Mouse (Mus musculus): ENCODE measurements at regions not wholly inside any gene's neighbourhood (a gene's known extent, or its start where the extent isn't known, plus 50 kb on each side); places are given as distances from the start of the nearest gene placed in this dataset.
A peak's percentile ranks its signal among the peaks of the same experiment; 100 is the strongest.

DNA sequence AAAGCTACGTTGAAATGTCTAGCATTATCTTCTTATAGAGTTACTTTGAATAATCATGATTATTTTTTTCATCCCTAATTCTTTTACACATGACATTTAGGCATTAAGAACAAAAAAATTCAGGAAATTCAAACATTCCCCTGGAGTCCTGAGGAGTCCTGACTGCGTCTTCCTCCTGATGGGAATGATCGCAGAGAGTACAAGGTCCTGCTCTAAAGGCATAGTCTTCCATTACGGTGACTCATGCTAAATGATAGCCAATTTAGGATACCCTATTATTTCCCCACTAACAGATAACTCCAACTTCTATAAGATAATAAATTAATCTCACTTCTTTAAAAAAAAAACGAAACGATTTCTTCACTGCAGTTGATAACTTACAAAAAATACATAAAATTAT lies 292.2 kb downstream of the Spry2 start:
- H3K4me3 ChIP-seq = no peak overlapping the region
- no peaks in the 10 kb centered on the region for H3K27me3 ChIP-seq (ENCODE audit: insufficient read depth, poor library complexity, severe bottlenecking)
- H3K27ac ChIP-seq = no peak overlapping the region
- no peaks in the 10 kb centered on the region for H3K9me3 ChIP-seq
- no peaks in the 10 kb centered on the region for H3K36me3 ChIP-seq
- WGBS = 97% methylated on average over 6 of the region's 6 CpGs
- DNase-seq (ENCODE audit: low spot score) = no peak
- no peaks in the 10 kb centered on the region for H3K4me1 ChIP-seq (replicated peaks)

DNA sequence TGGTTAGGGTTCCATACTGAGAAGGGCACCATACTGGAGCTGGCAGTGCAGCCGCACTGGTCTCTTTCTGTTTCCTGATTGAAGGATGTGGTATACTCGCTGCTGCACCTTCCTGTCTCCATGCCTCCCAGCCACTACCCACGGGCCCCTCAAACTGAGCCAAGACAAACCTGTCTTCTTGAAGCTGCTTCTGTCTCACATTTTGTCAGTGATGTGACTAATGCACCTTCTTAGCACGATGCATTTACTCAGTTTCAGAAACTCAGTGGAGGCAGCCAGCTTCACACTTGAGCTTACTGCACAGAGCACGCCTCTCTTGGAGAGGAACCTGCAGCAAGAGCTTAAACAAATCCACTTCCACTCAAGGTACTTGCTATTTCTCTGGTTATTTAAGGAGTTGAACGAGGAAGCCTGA lies 293.6 kb downstream of the Spry2 start:
- no peak overlapping the region for H3K4me3 ChIP-seq
- H3K27ac ChIP-seq = no peak overlapping the region
- no peaks in the 10 kb centered on the region for H3K9me3 ChIP-seq
- no peaks in the 10 kb centered on the region for H3K36me3 ChIP-seq
- 83% methylated on average over 6 of the region's 6 CpGs for WGBS
- 0 out of 2 replicates have a peak, but pooled peaks cover 3% of the 10 kb centered on the region for H3K4me1 ChIP-seq (replicated peaks)
- no peak for DNase-seq (ENCODE audit: low spot score)
- H3K27me3 ChIP-seq (ENCODE audit: insufficient read depth, poor library complexity, severe bottlenecking) = no peaks in the 10 kb centered on the region

DNA sequence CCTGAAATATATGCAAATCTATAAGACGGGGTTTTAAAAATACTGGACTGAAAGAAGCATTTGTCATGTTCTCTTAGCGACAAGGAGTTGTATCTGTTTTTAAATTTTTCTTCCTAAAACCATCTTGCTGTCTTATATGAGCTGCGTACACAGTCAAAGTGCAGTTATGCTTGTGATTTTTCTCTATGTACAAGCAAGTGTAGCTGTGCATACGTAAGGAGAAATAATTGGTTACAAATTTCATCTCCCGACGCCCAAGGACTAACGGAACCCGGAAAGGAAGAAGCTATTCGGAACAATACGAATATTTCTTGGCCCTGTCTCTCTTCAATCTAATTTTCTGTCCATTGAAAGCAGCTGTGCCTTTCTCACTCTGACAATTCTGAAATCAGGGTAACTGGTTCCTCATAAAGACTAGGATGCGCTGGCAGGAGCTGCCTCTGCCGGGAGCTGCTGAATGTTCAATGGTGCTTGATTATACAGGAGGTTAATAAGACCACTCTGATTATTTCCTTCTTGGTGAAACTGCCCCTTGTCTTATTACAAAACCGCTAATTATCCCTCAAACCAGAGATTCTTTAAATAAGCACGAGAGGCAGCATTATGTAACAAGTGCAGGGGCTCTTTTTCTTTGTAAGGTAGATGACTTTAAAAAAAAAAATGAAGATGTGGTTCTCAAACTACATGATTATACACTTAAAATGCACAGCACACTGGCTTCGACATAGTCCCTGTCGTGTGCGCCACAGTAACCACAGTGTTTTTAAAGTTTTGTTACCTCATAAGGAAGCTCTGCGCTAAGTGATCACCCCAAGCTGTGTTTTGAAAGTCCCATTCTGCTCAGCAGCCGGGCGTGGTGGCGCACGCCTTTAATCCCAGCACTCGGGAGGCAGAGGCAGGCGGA lies 296.8 kb downstream of the Spry2 start:
- Histone ChIP-seq H3K4me1 (replicated peaks) (0 out of 2 replicates have a peak, but pooled peaks cover 3% of the 10 kb centered on the region), H3K27ac (no peak overlapping the region), H3K4me3 (no peak overlapping the region), H3K36me3 (no peaks in the 10 kb centered on the region), H3K9me3 (no peaks in the 10 kb centered on the region), H3K27me3 (ENCODE audit: insufficient read depth, poor library complexity, severe bottlenecking) (no peaks in the 10 kb centered on the region)
- DNase-seq (ENCODE audit: low spot score) = no peak
- 92% methylated on average over 24 of the region's 24 CpGs for WGBS

DNA sequence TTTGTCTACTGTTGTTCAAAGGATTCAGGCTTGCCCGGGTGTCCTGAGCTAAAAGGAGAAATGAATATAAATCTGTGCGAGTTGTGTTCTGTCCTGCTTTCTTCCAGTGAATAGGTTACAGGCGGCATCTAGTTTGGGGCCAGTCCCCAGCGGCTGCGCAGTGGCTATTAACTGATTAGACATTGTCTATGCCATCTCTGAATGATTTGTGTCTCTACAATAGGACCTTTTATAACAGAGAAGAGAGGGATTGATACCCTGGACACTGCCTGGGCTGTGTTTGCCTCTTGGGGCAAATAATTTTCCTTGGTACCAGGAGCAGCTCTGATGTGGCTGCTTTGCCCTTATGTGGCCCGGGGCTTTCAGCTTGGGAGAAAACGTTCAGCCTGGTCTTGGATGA lies 306.9 kb downstream of the Spry2 start:
- Histone ChIP-seq H3K4me3 (no peak overlapping the region), H3K27ac (no peak overlapping the region), H3K9me3 (no peaks in the 10 kb centered on the region), H3K36me3 (no peaks in the 10 kb centered on the region), H3K4me1 (replicated peaks) (peaks cover 7% of the 10 kb centered on the region; the same call in 1 of the 2 replicates), H3K27me3 (ENCODE audit: insufficient read depth, poor library complexity, severe bottlenecking) (no peaks in the 10 kb centered on the region)
- WGBS = 86% methylated on average over 7 of the region's 7 CpGs
- DNase-seq (ENCODE audit: low spot score) = no peak

DNA sequence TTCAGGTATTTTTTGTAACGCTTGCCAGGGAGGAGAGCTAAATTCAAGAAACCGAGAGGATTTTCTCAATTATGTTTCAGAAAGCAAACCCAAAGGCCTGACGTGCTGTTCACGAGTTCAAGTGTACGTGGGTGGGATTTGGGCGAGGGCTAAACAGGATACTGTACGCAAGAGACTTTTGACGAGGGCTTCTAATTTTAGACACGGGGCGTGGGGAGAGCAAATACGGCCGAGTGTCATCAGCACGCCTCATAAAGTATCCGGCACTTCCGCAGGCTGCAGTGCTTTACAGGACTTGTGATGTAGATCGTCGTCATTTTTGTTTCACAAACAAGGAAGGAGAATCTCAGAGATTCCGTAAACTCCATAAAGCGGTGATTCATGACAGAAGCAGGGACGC lies 307.4 kb downstream of the Spry2 start:
- Histone ChIP-seq H3K27me3 (ENCODE audit: insufficient read depth, poor library complexity, severe bottlenecking) (no peaks in the 10 kb centered on the region), H3K27ac (no peak overlapping the region), H3K4me1 (replicated peaks) (peaks cover 7% of the 10 kb centered on the region; the same call in 1 of the 2 replicates), H3K36me3 (no peaks in the 10 kb centered on the region), H3K9me3 (no peaks in the 10 kb centered on the region), H3K4me3 (no peak overlapping the region)
- DNase-seq (ENCODE audit: low spot score) = no peak
- WGBS = 94% methylated on average over 20 of the region's 20 CpGs

DNA sequence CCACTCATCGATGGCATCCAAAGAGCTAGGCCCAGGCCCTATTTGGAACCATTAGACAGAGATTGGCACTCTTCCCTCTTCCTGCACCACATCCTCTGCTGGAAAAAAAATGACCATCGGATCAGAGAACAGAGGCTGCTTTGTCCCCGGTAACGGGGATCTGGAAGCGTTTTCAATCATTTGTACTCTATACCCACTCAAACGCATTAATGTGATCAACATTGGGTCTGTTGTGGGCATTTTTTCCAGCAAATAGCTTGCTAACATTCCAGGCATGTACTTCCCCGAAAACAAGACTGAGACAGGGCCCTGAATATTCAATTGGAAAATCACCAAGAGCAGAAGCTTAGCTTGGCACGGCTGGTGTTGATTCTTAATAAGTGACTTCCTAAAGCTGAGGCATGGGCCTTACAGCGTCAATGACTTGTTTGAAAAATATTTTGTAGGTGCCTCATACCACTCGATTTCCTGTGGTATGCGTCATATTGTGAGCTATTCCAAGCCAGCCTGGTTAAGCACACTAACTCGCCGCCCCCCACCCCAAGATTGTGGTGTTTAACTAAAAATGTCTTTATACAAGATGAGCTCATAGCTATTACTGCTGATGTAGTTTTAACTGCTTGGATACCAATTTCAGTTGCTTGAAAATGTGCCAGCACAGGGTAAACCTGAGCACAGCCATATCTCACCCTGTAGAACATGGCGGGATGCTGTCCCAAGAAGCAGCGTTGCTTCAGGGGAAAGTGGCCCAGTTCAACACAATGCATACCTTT lies 308.0 kb downstream of the Spry2 start:
- Histone ChIP-seq H3K27me3 (ENCODE audit: insufficient read depth, poor library complexity, severe bottlenecking) (no peaks in the 10 kb centered on the region), H3K36me3 (no peaks in the 10 kb centered on the region), H3K4me1 (replicated peaks) (peaks cover 7% of the 10 kb centered on the region; the same call in 1 of the 2 replicates), H3K9me3 (no peaks in the 10 kb centered on the region), H3K4me3 (no peak overlapping the region), H3K27ac (peak overlapping the region; percentile 40)
- DNase-seq (ENCODE audit: low spot score) = no peak
- 83% methylated on average over 15 of the region's 15 CpGs for WGBS

DNA sequence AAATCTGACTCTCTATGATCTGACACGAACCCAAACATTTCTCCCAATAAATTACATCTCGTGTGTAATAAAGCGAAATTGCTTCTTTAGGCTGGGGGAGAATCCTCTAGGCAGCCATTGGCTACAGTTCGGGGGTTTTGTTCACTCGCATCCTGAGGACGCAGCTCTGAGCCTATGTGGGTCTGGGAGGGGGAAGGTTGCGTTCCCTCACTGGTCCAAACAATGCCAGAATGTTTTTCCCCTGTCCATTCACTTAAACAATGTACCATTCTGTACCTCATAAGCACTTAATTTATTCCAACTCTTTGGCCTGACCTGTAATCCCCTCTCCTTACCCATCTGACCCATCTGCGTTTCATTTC lies 308.6 kb downstream of the Spry2 start:
- Histone ChIP-seq H3K9me3 (no peaks in the 10 kb centered on the region), H3K27me3 (ENCODE audit: insufficient read depth, poor library complexity, severe bottlenecking) (no peaks in the 10 kb centered on the region), H3K4me1 (replicated peaks) (peaks cover 7% of the 10 kb centered on the region; the same call in 1 of the 2 replicates), H3K27ac (peak overlapping the region; percentile 40), H3K4me3 (no peak overlapping the region), H3K36me3 (no peaks in the 10 kb centered on the region)
- WGBS = 83% methylated on average over 8 of the region's 8 CpGs
- DNase-seq (ENCODE audit: low spot score) = no peak

DNA sequence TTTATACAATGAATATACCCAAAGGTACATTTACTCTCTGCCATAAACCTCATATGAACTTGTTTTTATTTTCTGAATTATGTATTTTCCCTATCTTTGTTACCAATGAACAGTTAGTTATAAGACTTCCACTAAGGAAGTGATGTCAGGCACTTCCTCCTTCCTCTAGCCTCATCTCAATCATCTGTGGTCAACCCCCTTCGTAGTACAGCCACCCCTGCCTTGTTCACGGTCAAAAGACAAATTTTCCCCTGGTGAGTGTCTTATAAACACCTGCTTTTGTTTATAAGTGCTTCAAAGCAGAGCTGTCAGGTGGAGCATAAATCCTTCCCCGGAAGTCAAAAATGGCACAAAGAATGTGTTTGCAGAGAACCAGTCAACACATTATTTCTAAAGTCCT lies 312.0 kb downstream of the Spry2 start:
- no peaks in the 10 kb centered on the region for H3K27me3 ChIP-seq (ENCODE audit: insufficient read depth, poor library complexity, severe bottlenecking)
- DNase-seq (ENCODE audit: low spot score) = no peak
- 71% methylated on average over 3 of the region's 3 CpGs for WGBS
- peaks cover 7% of the 10 kb centered on the region; the same call in 1 of the 2 replicates for H3K4me1 ChIP-seq (replicated peaks)
- no peaks in the 10 kb centered on the region for H3K36me3 ChIP-seq
- no peaks in the 10 kb centered on the region for H3K9me3 ChIP-seq
- no peak overlapping the region for H3K27ac ChIP-seq
- H3K4me3 ChIP-seq = no peak overlapping the region

DNA sequence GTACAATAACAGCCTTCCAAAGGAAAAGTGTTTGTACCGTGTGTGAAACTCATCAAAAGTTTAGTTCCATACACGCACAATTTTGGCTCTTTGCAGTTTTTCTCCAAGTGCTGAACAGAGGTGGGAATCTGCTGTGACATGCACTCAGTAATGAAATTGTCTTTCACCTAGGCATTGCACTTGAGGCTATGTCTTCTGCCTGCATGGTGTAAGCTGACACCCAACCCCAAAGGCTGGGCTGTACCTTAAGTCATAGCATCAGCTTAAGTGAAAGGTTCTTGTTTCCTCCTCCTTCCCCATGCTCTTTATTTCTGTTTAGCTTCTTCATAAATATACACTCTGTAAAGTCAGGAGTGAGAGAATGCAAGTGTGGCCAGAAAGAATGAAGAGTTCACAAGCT lies 313.1 kb downstream of the Spry2 start:
- WGBS = 84% methylated on average over 2 of the region's 2 CpGs
- no peaks in the 10 kb centered on the region for H3K9me3 ChIP-seq
- no peaks in the 10 kb centered on the region for H3K27me3 ChIP-seq (ENCODE audit: insufficient read depth, poor library complexity, severe bottlenecking)
- no peak overlapping the region for H3K27ac ChIP-seq
- H3K4me3 ChIP-seq = no peak overlapping the region
- no peaks in the 10 kb centered on the region for H3K36me3 ChIP-seq
- peaks cover 6% of the 10 kb centered on the region; the same call in 1 of the 2 replicates for H3K4me1 ChIP-seq (replicated peaks)
- DNase-seq (ENCODE audit: low spot score) = no peak

DNA sequence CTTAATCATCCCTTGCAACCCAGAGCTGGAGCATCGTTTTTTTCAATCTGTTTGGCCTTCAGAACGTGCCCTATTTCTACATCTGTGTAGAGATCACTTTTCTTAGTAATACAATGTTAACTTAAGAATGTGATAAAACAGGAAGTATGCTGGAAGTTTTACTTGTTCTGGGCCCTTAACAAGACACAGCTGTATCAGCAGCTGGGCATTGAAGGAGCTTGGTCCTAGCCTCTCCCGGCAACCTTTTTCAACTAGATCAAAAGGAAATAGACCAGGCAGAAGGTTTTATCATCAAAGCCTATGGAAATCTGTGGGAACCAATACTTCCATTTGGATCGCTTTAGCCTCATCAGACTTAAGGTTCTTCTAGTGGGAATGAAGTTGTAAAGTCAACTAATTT lies 317.9 kb downstream of the Ndfip2 start:
- Histone ChIP-seq H3K9me3 (no peaks in the 10 kb centered on the region), H3K4me3 (no peak overlapping the region), H3K27ac (no peak overlapping the region), H3K4me1 (replicated peaks) (no peaks in the 10 kb centered on the region), H3K36me3 (no peaks in the 10 kb centered on the region), H3K27me3 (ENCODE audit: insufficient read depth, poor library complexity, severe bottlenecking) (no peaks in the 10 kb centered on the region)
- DNase-seq (ENCODE audit: low spot score) = no peak
- 57% methylated on average over 4 of the region's 4 CpGs for WGBS

DNA sequence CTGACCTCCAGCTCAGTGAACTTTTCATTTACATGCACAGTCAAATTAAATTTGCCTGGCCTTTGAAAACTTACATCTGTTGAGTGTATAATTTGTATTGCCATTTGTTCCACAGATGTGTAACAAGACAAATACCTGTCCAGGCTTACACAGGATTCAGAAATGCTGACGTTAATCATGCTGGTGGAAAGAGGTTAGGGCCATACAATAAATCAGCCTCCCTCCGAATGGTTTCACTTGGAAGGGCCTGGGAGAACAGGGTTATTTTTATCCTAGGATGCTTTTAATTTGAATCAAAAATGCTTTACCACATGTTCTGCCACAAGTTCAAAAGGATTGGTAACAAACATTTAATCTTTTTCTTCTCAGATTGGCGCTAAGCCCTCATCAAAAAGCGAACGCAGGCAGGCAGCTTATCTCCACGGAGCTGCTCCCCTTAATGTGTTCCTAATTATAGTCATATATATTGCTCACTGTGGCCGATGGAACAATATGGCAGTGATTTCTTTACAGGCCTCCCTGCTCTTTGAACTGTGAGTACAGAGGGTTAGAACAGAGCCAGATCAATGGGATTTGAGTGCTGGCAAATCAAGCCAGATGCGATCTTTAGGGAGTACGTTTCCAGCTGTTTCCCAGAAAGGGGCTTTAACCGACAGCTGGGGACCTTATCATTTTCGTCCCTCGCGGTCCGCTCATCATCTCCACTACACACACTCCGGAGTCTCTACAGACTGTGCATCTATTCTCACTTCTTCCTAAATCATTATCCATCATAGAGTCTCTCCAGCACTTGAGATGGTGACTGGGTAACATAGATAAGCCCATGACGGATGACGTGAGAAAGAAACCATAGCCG lies 313.9 kb downstream of the Ndfip2 start:
- Histone ChIP-seq H3K27ac (no peak overlapping the region), H3K36me3 (no peaks in the 10 kb centered on the region), H3K27me3 (ENCODE audit: insufficient read depth, poor library complexity, severe bottlenecking) (no peaks in the 10 kb centered on the region), H3K4me1 (replicated peaks) (no peaks in the 10 kb centered on the region), H3K4me3 (no peak overlapping the region), H3K9me3 (no peaks in the 10 kb centered on the region)
- WGBS = 78% methylated on average over 18 of the region's 18 CpGs
- DNase-seq (ENCODE audit: low spot score) = no peak

DNA sequence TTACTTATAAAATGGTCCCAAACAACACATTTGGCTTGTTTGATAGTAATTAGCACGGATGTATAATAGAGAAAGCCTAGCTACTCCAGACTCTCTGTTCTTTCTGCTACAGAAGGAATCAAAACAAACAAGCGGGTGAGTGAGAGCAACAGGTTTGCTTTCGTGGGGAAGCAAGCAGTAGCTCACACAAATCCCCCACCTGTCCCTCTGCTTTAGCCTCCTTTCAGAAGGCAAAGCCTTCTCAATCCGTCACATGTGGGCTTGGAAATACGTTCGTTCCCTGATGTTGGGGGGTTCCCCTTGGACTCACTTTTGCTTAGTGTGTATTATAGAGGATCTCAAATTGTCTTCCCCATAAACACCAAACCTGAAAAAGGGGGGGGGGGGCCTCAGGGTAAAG lies 311.8 kb downstream of the Ndfip2 start:
- no peak for DNase-seq (ENCODE audit: low spot score)
- WGBS = 74% methylated on average over 6 of the region's 6 CpGs
- Histone ChIP-seq H3K4me3 (no peak overlapping the region), H3K4me1 (replicated peaks) (no peaks in the 10 kb centered on the region), H3K9me3 (no peaks in the 10 kb centered on the region), H3K27ac (no peak overlapping the region), H3K27me3 (ENCODE audit: insufficient read depth, poor library complexity, severe bottlenecking) (no peaks in the 10 kb centered on the region), H3K36me3 (no peaks in the 10 kb centered on the region)
